Mouse (Mus musculus): Measurements from ENCODE around the gene Nucb1. TPM values are rescaled to one million over a fixed set of nuclear protein-coding genes. Genes with fewer than 3 reads are reported as not detected.

Gene Nucb1
- total and polyA plus RNA-seq, 3 experiments, result 127 to 409 (median 408) TPM

DNA sequence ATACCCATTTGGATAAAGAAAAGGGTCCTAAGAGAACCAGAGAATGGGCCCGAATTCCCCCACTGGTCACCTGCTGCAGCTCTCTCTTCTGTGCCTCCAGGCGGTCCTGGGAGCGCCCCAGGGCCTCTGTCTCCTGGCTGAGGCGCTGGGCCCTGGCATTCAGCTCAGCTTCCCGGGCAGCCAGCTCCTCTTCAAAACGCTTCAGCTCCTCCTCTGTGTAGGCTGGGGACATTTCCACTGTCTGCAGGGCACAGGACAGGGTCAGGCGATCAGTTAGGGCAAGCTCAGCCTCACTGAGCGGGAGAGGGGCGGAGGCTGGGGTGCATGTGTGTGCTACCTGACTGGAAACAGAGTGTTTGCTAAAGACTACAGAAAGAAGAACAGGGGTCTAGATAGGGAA lies 15.7 kb downstream of the Nucb1 start:
- DNase-seq (ENCODE audit: low spot score), result no peak
- Histone ChIP-seq H3K4me1 (ENCODE audit: insufficient read depth, low read depth, low read length) (peaks cover 56% of the 10 kb centered on the region), H3K27me3 (ENCODE audit: insufficient read depth, low read length) (no peaks in the 10 kb centered on the region), H3K36me3 (replicated peaks) (peaks cover 78% of the 10 kb centered on the region), H3K4me3 (ENCODE audit: low read depth, low read length) (no peak overlapping the region), H3K9me3 (replicated peaks) (no peaks in the 10 kb centered on the region)
- TF ChIP-seq GATA2 (IDR thresholded peaks at IDR 0.05; ENCODE audit: borderline replicate concordance, low read depth, low read length) (no peak), POLR2AphosphoS5 (IDR thresholded peaks at IDR 0.05; ENCODE audit: insufficient replicate concordance, low read depth, low read length) (no peak), CTCF (IDR thresholded peaks at IDR 0.05; ENCODE audit: low read depth, low read length) (no peak), TAL1 (conservative IDR thresholded peaks at IDR 0.05; ENCODE audit: low read depth, low read length) (no peak), GATA1 (IDR thresholded peaks at IDR 0.05; ENCODE audit: borderline replicate concordance, low read length) (no peak)
- ATAC-seq (ENCODE audit: extremely low read depth, insufficient number of reproducible peaks, low FRiP score, poor library complexity, severe bottlenecking), result no peak

- Histone ChIP-seq H3K4me3 (ENCODE audit: low read depth, low read length) (no peak overlapping the region), H3K36me3 (replicated peaks) (peaks cover 62% of the 10 kb centered on the region), H3K9me3 (replicated peaks) (no peaks in the 10 kb centered on the region), H3K27me3 (ENCODE audit: insufficient read depth, low read length) (no peaks in the 10 kb centered on the region), H3K4me1 (ENCODE audit: insufficient read depth, low read depth, low read length) (peaks cover 69% of the 10 kb centered on the region)
- DNase-seq (ENCODE audit: low spot score), result no peak
- ATAC-seq (ENCODE audit: extremely low read depth, insufficient number of reproducible peaks, low FRiP score, poor library complexity, severe bottlenecking), result no peak
- TF ChIP-seq CTCF (IDR thresholded peaks at IDR 0.05; ENCODE audit: low read depth, low read length), result no peak
- TF ChIP-seq GATA1 (IDR thresholded peaks at IDR 0.05; ENCODE audit: borderline replicate concordance, low read length), result no peak
- no peak for TF ChIP-seq POLR2AphosphoS5 (IDR thresholded peaks at IDR 0.05; ENCODE audit: insufficient replicate concordance, low read depth, low read length)
- TF ChIP-seq GATA2 (IDR thresholded peaks at IDR 0.05; ENCODE audit: borderline replicate concordance, low read depth, low read length), result no peak
- TF ChIP-seq TAL1 (conservative IDR thresholded peaks at IDR 0.05; ENCODE audit: low read depth, low read length), result no peak
These were observed 17.3 kb downstream of the Nucb1 start for GRCm38 (mm10) chr7:45492951-45493350.

DNA sequence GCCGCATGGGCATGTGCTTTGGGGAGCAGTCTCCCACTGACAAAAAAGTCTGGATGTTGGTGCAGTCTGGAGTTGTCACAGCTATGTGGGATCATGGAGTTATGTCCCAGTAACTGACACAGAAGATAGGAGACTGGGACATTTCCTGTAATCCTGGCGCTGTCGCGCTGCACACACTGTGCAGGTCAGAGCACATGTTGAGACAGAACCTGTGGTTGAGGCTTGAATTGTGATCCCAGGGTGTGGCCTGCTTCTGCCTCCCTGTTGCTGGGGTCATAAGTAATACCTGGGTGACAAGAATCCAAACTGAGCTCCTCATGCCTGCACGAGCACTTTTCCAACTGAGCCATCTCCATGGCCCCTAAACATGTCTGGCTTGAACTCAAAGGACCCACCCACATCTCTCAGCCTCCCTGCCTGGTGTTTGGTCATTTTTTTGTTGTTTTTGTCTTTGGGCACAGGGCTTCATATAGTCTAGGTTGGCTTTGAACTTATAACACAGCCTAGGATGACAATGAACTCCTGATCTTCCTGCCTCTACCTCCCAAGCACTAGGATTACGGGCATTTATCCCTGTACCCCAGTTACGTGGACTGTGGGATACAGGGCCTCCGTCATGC lies 17.9 kb downstream of the Nucb1 start:
- H3K36me3 ChIP-seq (replicated peaks), result peaks cover 56% of the 10 kb centered on the region
- H3K4me1 ChIP-seq (ENCODE audit: insufficient read depth, low read depth, low read length), result peaks cover 75% of the 10 kb centered on the region
- TF ChIP-seq CTCF (IDR thresholded peaks at IDR 0.05; ENCODE audit: low read depth, low read length), result no peak
- TF ChIP-seq GATA1 (IDR thresholded peaks at IDR 0.05; ENCODE audit: borderline replicate concordance, low read length), result no peak
- TF ChIP-seq GATA2 (IDR thresholded peaks at IDR 0.05; ENCODE audit: borderline replicate concordance, low read depth, low read length), result no peak
- no peak for TF ChIP-seq POLR2AphosphoS5 (IDR thresholded peaks at IDR 0.05; ENCODE audit: insufficient replicate concordance, low read depth, low read length)
- TF ChIP-seq TAL1 (conservative IDR thresholded peaks at IDR 0.05; ENCODE audit: low read depth, low read length), result no peak
- ATAC-seq (ENCODE audit: extremely low read depth, insufficient number of reproducible peaks, low FRiP score, poor library complexity, severe bottlenecking) (no peak), DNase-seq (ENCODE audit: low spot score) (no peak)
- H3K27me3 ChIP-seq (ENCODE audit: insufficient read depth, low read length), result no peaks in the 10 kb centered on the region
- H3K9me3 ChIP-seq (replicated peaks), result no peaks in the 10 kb centered on the region
- H3K4me3 ChIP-seq (ENCODE audit: low read depth, low read length), result no peak overlapping the region

DNA sequence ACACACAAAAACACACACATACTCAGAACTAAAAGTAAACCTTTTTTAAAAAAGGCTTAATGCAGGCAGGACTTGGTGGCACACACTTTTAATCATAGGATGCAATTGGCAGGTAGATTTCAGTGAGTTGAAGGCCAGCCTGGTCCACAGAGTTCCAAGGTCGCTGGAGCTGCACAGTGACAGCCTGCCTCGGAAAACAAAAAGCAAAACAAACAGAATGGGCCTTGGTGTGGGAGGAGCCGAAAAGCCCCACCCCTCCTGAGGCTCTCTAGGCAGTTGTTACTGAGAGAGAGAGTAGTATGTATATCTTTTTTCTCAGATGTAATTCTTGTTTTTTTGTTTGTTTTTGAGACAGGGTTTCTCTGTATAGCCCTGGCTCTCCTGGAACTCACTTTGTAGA lies 18.9 kb downstream of the Nucb1 start:
- TF ChIP-seq CTCF (IDR thresholded peaks at IDR 0.05; ENCODE audit: low read depth, low read length) (no peak), GATA2 (IDR thresholded peaks at IDR 0.05; ENCODE audit: borderline replicate concordance, low read depth, low read length) (no peak), GATA1 (IDR thresholded peaks at IDR 0.05; ENCODE audit: borderline replicate concordance, low read length) (no peak), POLR2AphosphoS5 (IDR thresholded peaks at IDR 0.05; ENCODE audit: insufficient replicate concordance, low read depth, low read length) (no peak), TAL1 (conservative IDR thresholded peaks at IDR 0.05; ENCODE audit: low read depth, low read length) (no peak)
- no peaks in the 10 kb centered on the region for H3K9me3 ChIP-seq (replicated peaks)
- no peak for DNase-seq (ENCODE audit: low spot score)
- no peak for ATAC-seq (ENCODE audit: extremely low read depth, insufficient number of reproducible peaks, low FRiP score, poor library complexity, severe bottlenecking)
- no peaks in the 10 kb centered on the region for H3K27me3 ChIP-seq (ENCODE audit: insufficient read depth, low read length)
- peaks cover 50% of the 10 kb centered on the region for H3K36me3 ChIP-seq (replicated peaks)
- H3K4me1 ChIP-seq (ENCODE audit: insufficient read depth, low read depth, low read length), result peaks cover 85% of the 10 kb centered on the region
- peak overlapping the region; percentile 47; the same call in 1 of the 2 replicates for H3K4me3 ChIP-seq (ENCODE audit: low read depth, low read length)

- no peak overlapping the region; the same call in 1 of the 2 replicates for H3K4me3 ChIP-seq (ENCODE audit: low read depth, low read length)
- TF ChIP-seq TAL1 (conservative IDR thresholded peaks at IDR 0.05; ENCODE audit: low read depth, low read length) (no peak), CTCF (IDR thresholded peaks at IDR 0.05; ENCODE audit: low read depth, low read length) (no peak), GATA1 (IDR thresholded peaks at IDR 0.05; ENCODE audit: borderline replicate concordance, low read length) (no peak), GATA2 (IDR thresholded peaks at IDR 0.05; ENCODE audit: borderline replicate concordance, low read depth, low read length) (no peak), POLR2AphosphoS5 (IDR thresholded peaks at IDR 0.05; ENCODE audit: insufficient replicate concordance, low read depth, low read length) (no peak)
- no peaks in the 10 kb centered on the region for H3K27me3 ChIP-seq (ENCODE audit: insufficient read depth, low read length)
- no peak for DNase-seq (ENCODE audit: low spot score)
- H3K9me3 ChIP-seq (replicated peaks), result no peaks in the 10 kb centered on the region
- H3K36me3 ChIP-seq (replicated peaks), result peaks cover 48% of the 10 kb centered on the region
- ATAC-seq (ENCODE audit: extremely low read depth, insufficient number of reproducible peaks, low FRiP score, poor library complexity, severe bottlenecking), result no peak
- peaks cover 89% of the 10 kb centered on the region for H3K4me1 ChIP-seq (ENCODE audit: insufficient read depth, low read depth, low read length)
These were observed 19.4 kb downstream of the Nucb1 start for GRCm38 (mm10) chr7:45490822-45491221.

DNA sequence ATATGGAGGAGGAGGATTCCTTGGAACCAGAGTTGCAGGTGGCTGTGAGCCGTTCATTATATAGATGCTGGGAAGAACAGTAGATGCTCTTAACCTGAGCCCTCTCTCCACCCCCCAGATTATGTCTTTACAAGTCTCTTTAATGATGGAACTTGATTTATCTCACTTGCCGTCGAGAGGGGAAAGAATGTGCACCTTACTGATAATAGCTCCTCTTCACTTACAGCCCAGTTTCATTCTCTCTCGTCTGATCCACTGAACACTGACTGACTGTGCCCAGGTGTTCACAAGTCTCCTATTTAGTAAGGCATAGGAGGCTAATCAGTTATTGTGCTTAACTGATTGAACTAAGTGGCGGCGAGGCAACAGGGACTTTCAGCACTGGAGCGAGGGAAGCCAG lies 20.6 kb downstream of the Nucb1 start:
- TF ChIP-seq TAL1 (conservative IDR thresholded peaks at IDR 0.05; ENCODE audit: low read depth, low read length) (peak; percentile 77), CTCF (IDR thresholded peaks at IDR 0.05; ENCODE audit: low read depth, low read length) (no peak), GATA2 (IDR thresholded peaks at IDR 0.05; ENCODE audit: borderline replicate concordance, low read depth, low read length) (no peak)

More for the DNA sequence above, 20.6 kb downstream of the Nucb1 start:
- H3K36me3 ChIP-seq (replicated peaks), result peaks cover 41% of the 10 kb centered on the region
- H3K27me3 ChIP-seq (ENCODE audit: insufficient read depth, low read length), result no peaks in the 10 kb centered on the region
- no peaks in the 10 kb centered on the region for H3K9me3 ChIP-seq (replicated peaks)
- DNase-seq (ENCODE audit: low spot score) (no peak), ATAC-seq (ENCODE audit: extremely low read depth, insufficient number of reproducible peaks, low FRiP score, poor library complexity, severe bottlenecking) (no peak)
- H3K4me1 ChIP-seq (ENCODE audit: insufficient read depth, low read depth, low read length), result peaks cover 89% of the 10 kb centered on the region
- peak overlapping the region; percentile 49; the same call in 1 of the 2 replicates for H3K4me3 ChIP-seq (ENCODE audit: low read depth, low read length)
